Mouse (Mus musculus): ENCODE data around the gene Enah. TPM values are rescaled to one million over a fixed set of nuclear protein-coding genes. Genes with fewer than 3 reads are reported as not detected.

The Enah gene
- total and polyA plus RNA-seq, 3 experiments, result 0.45 to 0.69 TPM; not detected in 1

- DNase-seq (ENCODE audit: low read depth, low spot score), result no peak
- no peaks in the 10 kb centered on the region for H3K9me3 ChIP-seq (replicated peaks; ENCODE audit: insufficient read depth, low read length)
- peaks cover 2 to 3% of the 10 kb centered on the region in 2 experiments; a peak in 3 of 4 replicates for H3K27me3 ChIP-seq (ENCODE audit: control insufficient read depth in 1 of 2, insufficient read depth in 2 of 2, low read length in 2 of 2)
- no peak overlapping the region for H3K4me3 ChIP-seq (ENCODE audit: control insufficient read depth in 1 of 2, insufficient read depth in 1 of 2, low read depth in 2 of 2, low read length in 2 of 2)
- H3K4me1 ChIP-seq (ENCODE audit: control insufficient read depth in 1 of 2, insufficient read depth in 2 of 2, low read length in 2 of 2), result no peaks in the 10 kb centered on the region
- no peaks in the 10 kb centered on the region for H3K36me3 ChIP-seq (ENCODE audit: control insufficient read depth in 1 of 2, insufficient read depth in 2 of 2, low read length in 2 of 2)
- no peak overlapping the region for H3K27ac ChIP-seq (ENCODE audit: control insufficient read depth, low read depth, low read length)
- TF ChIP-seq SIN3A (IDR thresholded peaks at IDR 0.05; ENCODE audit: low read length), result no peak
- TF ChIP-seq ELF1 (IDR thresholded peaks at IDR 0.05; ENCODE audit: low read depth, low read length), result no peak
- no peak for TF ChIP-seq KAT2A (conservative IDR thresholded peaks at IDR 0.05; ENCODE audit: low read depth, low read length)
- TF ChIP-seq POLR2AphosphoS5 (IDR thresholded peaks at IDR 0.05; ENCODE audit: borderline replicate concordance, low read depth, low read length), result no peak
- no peak for TF ChIP-seq JUND (IDR thresholded peaks at IDR 0.05; ENCODE audit: low read depth, low read length)
- H3K9ac ChIP-seq (ENCODE audit: control insufficient read depth, low read depth, low read length, poor library complexity, severe bottlenecking), result no peak overlapping the region
- no peaks in the 10 kb centered on the region for H3K79me2 ChIP-seq (ENCODE audit: control insufficient read depth, insufficient read depth, low read length, poor library complexity)
Measured at GRCm38 (mm10) chr1:181960383-181960782, 59.4 kb downstream of the Enah start.

GRCm38 (mm10) chr1:181958392-181958791 lies 61.4 kb downstream of the Enah start:
- Histone ChIP-seq H3K79me2 (ENCODE audit: control insufficient read depth, insufficient read depth, low read length, poor library complexity) (no peaks in the 10 kb centered on the region), H3K27me3 (ENCODE audit: control insufficient read depth in 1 of 2, insufficient read depth in 2 of 2, low read length in 2 of 2) (peaks cover 2 to 3% of the 10 kb centered on the region in 2 experiments; a peak in 3 of 4 replicates), H3K36me3 (ENCODE audit: control insufficient read depth in 1 of 2, insufficient read depth in 2 of 2, low read length in 2 of 2) (no peaks in the 10 kb centered on the region), H3K4me1 (ENCODE audit: control insufficient read depth in 1 of 2, insufficient read depth in 2 of 2, low read length in 2 of 2) (no peaks in the 10 kb centered on the region), H3K9me3 (replicated peaks; ENCODE audit: insufficient read depth, low read length) (no peaks in the 10 kb centered on the region), H3K27ac (ENCODE audit: control insufficient read depth, low read depth, low read length) (no peak overlapping the region), H3K4me3 (ENCODE audit: control insufficient read depth in 1 of 2, insufficient read depth in 1 of 2, low read depth in 2 of 2, low read length in 2 of 2) (no peak overlapping the region), H3K9ac (ENCODE audit: control insufficient read depth, low read depth, low read length, poor library complexity, severe bottlenecking) (no peak overlapping the region)
- no peak for TF ChIP-seq BHLHE40 (IDR thresholded peaks at IDR 0.05; ENCODE audit: borderline replicate concordance, low read depth, low read length)
- no peak for TF ChIP-seq NELFE (IDR thresholded peaks at IDR 0.05; ENCODE audit: low read depth, low read length)
- no peak for TF ChIP-seq CTCF (IDR thresholded peaks at IDR 0.05 in 2 of 3, conservative IDR thresholded peaks at IDR 0.05 in 1 of 3; ENCODE audit: control insufficient read depth in 1 of 3, insufficient read depth in 1 of 3, low read depth in 2 of 3, low read length in 3 of 3, poor library complexity in 1 of 3, severe bottlenecking in 1 of 3)
- TF ChIP-seq HCFC1 (IDR thresholded peaks at IDR 0.05; ENCODE audit: low read depth, low read length), result no peak
- no peak for TF ChIP-seq CHD2 (IDR thresholded peaks at IDR 0.05; ENCODE audit: low read length)
- no peak for TF ChIP-seq ETS1 (IDR thresholded peaks at IDR 0.05; ENCODE audit: low read depth, low read length)
- TF ChIP-seq RAD21 (IDR thresholded peaks at IDR 0.05; ENCODE audit: low read depth, low read length), result no peak
- TF ChIP-seq POLR2AphosphoS5 (IDR thresholded peaks at IDR 0.05; ENCODE audit: borderline replicate concordance, low read depth, low read length), result no peak
- TF ChIP-seq POLR2AphosphoS2 (IDR thresholded peaks at IDR 0.05; ENCODE audit: low read length), result no peak
- no peak for TF ChIP-seq MAFK (IDR thresholded peaks at IDR 0.05; ENCODE audit: borderline replicate concordance, low read depth, low read length)
- no peak for TF ChIP-seq MYC (IDR thresholded peaks at IDR 0.05; ENCODE audit: low read depth, low read length)
- no peak for TF ChIP-seq USF2 (IDR thresholded peaks at IDR 0.05; ENCODE audit: borderline replicate concordance in 1 of 2, insufficient read depth in 1 of 2, low read depth in 1 of 2, low read length in 2 of 2)
- no peak for TF ChIP-seq SIN3A (IDR thresholded peaks at IDR 0.05; ENCODE audit: low read length)
- no peak for TF ChIP-seq MAX (IDR thresholded peaks at IDR 0.05; ENCODE audit: low read length)
- DNase-seq (ENCODE audit: low read depth, low spot score), result no peak

All from MEL (cell line).